Mouse (Mus musculus): ENCODE results near the gene Stat1. TPM values are rescaled to one million over a fixed set of nuclear protein-coding genes. Genes with fewer than 3 reads are reported as not detected.

The Stat1 gene
- polyA plus RNA-seq, 1 experiment, result 255 TPM

- no peaks in the 10 kb centered on the region for H3K27me3 ChIP-seq (ENCODE audit: control insufficient read depth, insufficient read depth, low read length)
- no peak for TF ChIP-seq POLR2A (IDR thresholded peaks at IDR 0.05; ENCODE audit: control insufficient read depth, extremely low read depth, insufficient read depth, low read length, poor library complexity)
- TF ChIP-seq CTCF (IDR thresholded peaks at IDR 0.05; ENCODE audit: borderline replicate concordance, control insufficient read depth, extremely low read depth, insufficient read depth, low read length, poor library complexity), result no peak
- peaks cover 50% of the 10 kb centered on the region for H3K36me3 ChIP-seq (ENCODE audit: control insufficient read depth, insufficient read depth, low read length)
- DNase-seq, result no peak
- peaks cover 28% of the 10 kb centered on the region for H3K4me1 ChIP-seq (replicated peaks; ENCODE audit: control insufficient read depth, insufficient read depth, low read length)
- H3K27ac ChIP-seq (ENCODE audit: control insufficient read depth, insufficient read depth, low read length), result peak overlapping the region; percentile 85
- WGBS, result 95% methylated on average over 5 of the region's 5 CpGs
- H3K4me3 ChIP-seq (ENCODE audit: control insufficient read depth, insufficient read depth, low read length), result no peak overlapping the region
These were observed 31.9 kb downstream of the Stat1 start for GRCm38 (mm10) chr1:52151166-52151565.

- 92% methylated on average over 13 of the region's 13 CpGs for WGBS
- Histone ChIP-seq H3K4me3 (ENCODE audit: control insufficient read depth, insufficient read depth, low read length) (no peak overlapping the region), H3K4me1 (replicated peaks; ENCODE audit: control insufficient read depth, insufficient read depth, low read length) (peaks cover 25% of the 10 kb centered on the region), H3K36me3 (ENCODE audit: control insufficient read depth, insufficient read depth, low read length) (peaks cover 56% of the 10 kb centered on the region), H3K27ac (ENCODE audit: control insufficient read depth, insufficient read depth, low read length) (no peak overlapping the region), H3K27me3 (ENCODE audit: control insufficient read depth, insufficient read depth, low read length) (no peaks in the 10 kb centered on the region)
- TF ChIP-seq POLR2A (IDR thresholded peaks at IDR 0.05; ENCODE audit: control insufficient read depth, extremely low read depth, insufficient read depth, low read length, poor library complexity), result no peak
- no peak for TF ChIP-seq CTCF (IDR thresholded peaks at IDR 0.05; ENCODE audit: borderline replicate concordance, control insufficient read depth, extremely low read depth, insufficient read depth, low read length, poor library complexity)
- no peak for DNase-seq
These were observed 33.1 kb downstream of the Stat1 start for GRCm38 (mm10) chr1:52152369-52152768.

GRCm38 (mm10) chr1:52152936-52153335 lies 33.7 kb downstream of the Stat1 start:
- Histone ChIP-seq H3K27ac (ENCODE audit: control insufficient read depth, insufficient read depth, low read length) (no peak overlapping the region), H3K36me3 (ENCODE audit: control insufficient read depth, insufficient read depth, low read length) (peaks cover 61% of the 10 kb centered on the region), H3K4me1 (replicated peaks; ENCODE audit: control insufficient read depth, insufficient read depth, low read length) (peaks cover 22% of the 10 kb centered on the region), H3K4me3 (ENCODE audit: control insufficient read depth, insufficient read depth, low read length) (no peak overlapping the region), H3K27me3 (ENCODE audit: control insufficient read depth, insufficient read depth, low read length) (no peaks in the 10 kb centered on the region)
- no peak for DNase-seq
- no peak for TF ChIP-seq POLR2A (IDR thresholded peaks at IDR 0.05; ENCODE audit: control insufficient read depth, extremely low read depth, insufficient read depth, low read length, poor library complexity)
- TF ChIP-seq CTCF (IDR thresholded peaks at IDR 0.05; ENCODE audit: borderline replicate concordance, control insufficient read depth, extremely low read depth, insufficient read depth, low read length, poor library complexity), result no peak
- WGBS, result 90% methylated on average over 3 of the region's 3 CpGs

- Histone ChIP-seq H3K4me1 (replicated peaks; ENCODE audit: control insufficient read depth, insufficient read depth, low read length) (peaks cover 12% of the 10 kb centered on the region), H3K4me3 (ENCODE audit: control insufficient read depth, insufficient read depth, low read length) (no peak overlapping the region), H3K36me3 (ENCODE audit: control insufficient read depth, insufficient read depth, low read length) (peaks cover 80% of the 10 kb centered on the region), H3K27me3 (ENCODE audit: control insufficient read depth, insufficient read depth, low read length) (no peaks in the 10 kb centered on the region), H3K27ac (ENCODE audit: control insufficient read depth, insufficient read depth, low read length) (no peak overlapping the region)
- DNase-seq, result no peak
- no peak for TF ChIP-seq POLR2A (IDR thresholded peaks at IDR 0.05; ENCODE audit: control insufficient read depth, extremely low read depth, insufficient read depth, low read length, poor library complexity)
- no peak for TF ChIP-seq CTCF (IDR thresholded peaks at IDR 0.05; ENCODE audit: borderline replicate concordance, control insufficient read depth, extremely low read depth, insufficient read depth, low read length, poor library complexity)
- WGBS, result 96% methylated on average over 8 of the region's 8 CpGs
These were observed 35.6 kb downstream of the Stat1 start for GRCm38 (mm10) chr1:52154890-52155289.

- Histone ChIP-seq H3K4me1 (replicated peaks; ENCODE audit: control insufficient read depth, insufficient read depth, low read length) (no peaks in the 10 kb centered on the region), H3K36me3 (ENCODE audit: control insufficient read depth, insufficient read depth, low read length) (peaks cover 84% of the 10 kb centered on the region), H3K27me3 (ENCODE audit: control insufficient read depth, insufficient read depth, low read length) (no peaks in the 10 kb centered on the region), H3K4me3 (ENCODE audit: control insufficient read depth, insufficient read depth, low read length) (no peak overlapping the region), H3K27ac (ENCODE audit: control insufficient read depth, insufficient read depth, low read length) (no peak overlapping the region)
- no peak for DNase-seq
- 94% methylated on average over 10 of the region's 10 CpGs for WGBS
- TF ChIP-seq POLR2A (IDR thresholded peaks at IDR 0.05; ENCODE audit: control insufficient read depth, extremely low read depth, insufficient read depth, low read length, poor library complexity) (no peak), CTCF (IDR thresholded peaks at IDR 0.05; ENCODE audit: borderline replicate concordance, control insufficient read depth, extremely low read depth, insufficient read depth, low read length, poor library complexity) (no peak)
These were observed 37.1 kb downstream of the Stat1 start for GRCm38 (mm10) chr1:52156351-52156750.

- 99% methylated on average over 2 of the region's 2 CpGs for WGBS
- no peaks in the 10 kb centered on the region for H3K27me3 ChIP-seq (ENCODE audit: control insufficient read depth, insufficient read depth, low read length)
- DNase-seq, result no peak
- H3K27ac ChIP-seq (ENCODE audit: control insufficient read depth, insufficient read depth, low read length), result no peak overlapping the region
- no peaks in the 10 kb centered on the region for H3K4me1 ChIP-seq (replicated peaks; ENCODE audit: control insufficient read depth, insufficient read depth, low read length)
- TF ChIP-seq CTCF (IDR thresholded peaks at IDR 0.05; ENCODE audit: borderline replicate concordance, control insufficient read depth, extremely low read depth, insufficient read depth, low read length, poor library complexity), result no peak
- no peak for TF ChIP-seq POLR2A (IDR thresholded peaks at IDR 0.05; ENCODE audit: control insufficient read depth, extremely low read depth, insufficient read depth, low read length, poor library complexity)
- H3K4me3 ChIP-seq (ENCODE audit: control insufficient read depth, insufficient read depth, low read length), result no peak overlapping the region
- peaks cover 83% of the 10 kb centered on the region for H3K36me3 ChIP-seq (ENCODE audit: control insufficient read depth, insufficient read depth, low read length)
These were observed 38.8 kb downstream of the Stat1 start for GRCm38 (mm10) chr1:52158040-52158439.
